Mouse (Mus musculus) kidney, embryonic 15.5 days (tissue): ENCODE measurements around the gene Rrm1. TPM values are rescaled to one million over a fixed set of nuclear protein-coding genes. Genes with fewer than 3 reads are reported as not detected.
"Not testable (repeated sequence)": the region's sequence is repeated elsewhere in the genome, so short reads cannot be mapped to it uniquely, and the experiment has no call there.

ENCODE experiments used
- ATAC-seq: fragments of 200-750 bp; cut with Nextera tagmentation; replicated peaks from 2 replicates; pipeline ENCODE4 v1.8.0; 2017; ENCODE audit warnings: moderate TSS enrichment; ENCODE audit not compliant: low FRiP score
- H3K27ac ChIP-seq: fragments of 300-500 bp; sonication (generic); 2 replicates; pipeline ENCODE4 v1.5.1; 2015; ENCODE audit warnings: mild to moderate bottlenecking, inconsistent platforms
- H3K27me3 ChIP-seq: fragments of 300-500 bp; sonication (generic); 2 replicates; pipeline ENCODE4 v1.6.1; 2015; ENCODE audit warnings: inconsistent platforms
- H3K36me3 ChIP-seq: fragments of 300-500 bp; sonication (generic); 2 replicates; pipeline ENCODE4 v1.6.1; 2015; ENCODE audit warnings: inconsistent platforms
- H3K4me1 ChIP-seq: fragments of 300-500 bp; sonication (generic); 2 replicates; pipeline ENCODE4 v1.6.1; 2015; ENCODE audit warnings: inconsistent platforms
- H3K4me2 ChIP-seq: fragments of 300-500 bp; sonication (generic); 2 replicates; pipeline ENCODE4 v1.6.1; 2015; ENCODE audit warnings: moderate library complexity, mild to moderate bottlenecking, inconsistent platforms
- H3K4me3 ChIP-seq: fragments of 300-500 bp; sonication (generic); replicated peaks from 2 replicates; pipeline ENCODE4 v1.5.1; 2015; ENCODE audit warnings: mild to moderate bottlenecking, inconsistent platforms
- H3K9ac ChIP-seq: fragments of 300-500 bp; sonication (generic); 2 replicates; pipeline ENCODE4 v1.6.1; 2015; ENCODE audit warnings: mild to moderate bottlenecking, inconsistent platforms
- H3K9me3 ChIP-seq: fragments of 300-500 bp; sonication (generic); replicated peaks from 2 replicates; pipeline ENCODE4 v1.6.1; 2016; ENCODE audit warnings: inconsistent platforms
- WGBS: fragments of 180-500 bp; shearing (Covaris S2); methylation state at CpG from one replicate; pipeline ENCODE4 v1.1.7; 2015; ENCODE audit warnings: mixed read lengths; 5-methylcytosine and 5-hydroxymethylcytosine counted together
- polyA plus RNA-seq: library from polyadenylated mRNA; unstranded; fragments of >200 nt; fragmentation: Nextera tagmentation; extraction: Ambion mirVana; gene quantifications from 2 replicates; pipeline ENCODE4 v1.2.1, GENCODE M21; 2015

The Rrm1 gene
- 155 and 159 TPM in 2 replicates for polyA plus RNA-seq

DNA sequence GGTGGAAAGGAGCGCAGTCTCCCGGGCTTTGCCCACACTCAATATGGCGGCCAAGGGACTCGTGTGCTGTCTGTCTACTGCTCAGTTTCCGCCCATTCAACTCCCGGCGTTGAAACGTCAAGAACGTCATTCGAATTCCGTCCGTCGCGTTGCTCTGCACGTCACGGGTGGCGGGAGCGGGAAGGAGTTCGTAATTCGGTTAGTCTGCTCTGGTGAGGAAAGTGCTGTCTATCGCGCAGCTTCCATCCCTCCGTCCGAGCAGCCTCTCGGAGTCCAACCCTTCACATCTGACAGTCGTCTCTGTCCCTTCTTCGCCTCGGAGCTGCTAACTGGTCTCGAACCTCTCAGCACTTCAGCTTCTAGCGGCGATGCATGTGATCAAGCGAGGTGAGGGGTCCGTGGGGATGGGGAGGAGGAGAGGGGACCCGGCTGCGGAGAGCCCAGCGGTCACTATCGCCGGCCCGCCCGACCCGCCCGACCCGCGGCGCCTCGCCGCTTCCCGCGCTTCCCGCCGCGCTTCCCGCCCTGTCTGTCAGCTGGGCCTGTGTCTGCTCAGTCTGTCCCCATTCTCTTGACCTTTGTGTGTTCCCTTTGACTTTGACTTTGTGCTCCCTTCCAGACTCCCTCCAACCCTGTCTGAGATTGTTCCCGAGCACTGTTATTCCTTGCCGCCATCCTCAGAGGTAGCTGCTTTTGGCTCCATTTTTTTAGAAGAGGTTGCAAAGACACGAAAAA, at the start of gene Rrm1:
TSS of gene Rrm1 (plus strand) at position 39 of the 735 bp plus-strand sequence.
- H3K27ac ChIP-seq = peak within 1 kb of the TSS; percentile 92
- H3K4me3 ChIP-seq = peak within 1 kb of the TSS; percentile 79
- H3K4me1 ChIP-seq = peaks cover 20% of the 10 kb centered on the region
- peak; percentile 98 for ATAC-seq
- H3K36me3 ChIP-seq = peaks cover 24% of the 10 kb centered on the region
- peaks cover 16% of the 10 kb centered on the region; the same call in 1 of the 2 replicates for H3K27me3 ChIP-seq
- H3K9me3 ChIP-seq = no peaks in the 10 kb centered on the region
- WGBS = under 1% methylated on average over 54 of the region's 56 CpGs
- peak within 1 kb of the TSS; percentile 74 for H3K9ac ChIP-seq
- H3K4me2 ChIP-seq = peak within 1 kb of the TSS; percentile 61

DNA sequence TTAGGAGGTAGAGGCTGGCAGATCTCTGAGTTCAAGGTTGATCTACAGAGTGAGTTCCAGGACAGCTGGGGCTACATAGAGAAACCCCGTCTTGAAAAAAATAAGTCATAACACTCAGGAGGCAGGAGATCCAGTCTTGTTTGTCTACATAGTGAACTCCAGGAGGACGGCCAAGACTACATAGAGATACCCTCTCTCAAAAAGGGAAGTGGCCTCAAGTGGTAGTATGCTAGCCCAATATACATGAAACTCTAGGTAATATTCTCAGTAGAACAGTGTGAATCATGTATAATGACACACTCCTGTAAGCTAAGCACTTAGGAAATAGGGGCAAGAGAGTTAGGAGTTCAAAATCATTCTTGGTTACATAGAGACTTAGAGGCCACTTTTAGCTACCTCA, 47.6 kb upstream of the Rrm1 start:
- H3K4me3 ChIP-seq = no peak overlapping the region
- H3K9me3 ChIP-seq = no peaks in the 10 kb centered on the region
- WGBS = 91% methylated on average over 2 of the region's 2 CpGs
- no peak for ATAC-seq
- no peaks in the 10 kb centered on the region for H3K36me3 ChIP-seq
- no peaks in the 10 kb centered on the region for H3K27me3 ChIP-seq
- H3K27ac ChIP-seq = no peak overlapping the region
- H3K9ac ChIP-seq = no peak overlapping the region
- H3K4me2 ChIP-seq = no peak overlapping the region
- H3K4me1 ChIP-seq = no peaks in the 10 kb centered on the region

DNA sequence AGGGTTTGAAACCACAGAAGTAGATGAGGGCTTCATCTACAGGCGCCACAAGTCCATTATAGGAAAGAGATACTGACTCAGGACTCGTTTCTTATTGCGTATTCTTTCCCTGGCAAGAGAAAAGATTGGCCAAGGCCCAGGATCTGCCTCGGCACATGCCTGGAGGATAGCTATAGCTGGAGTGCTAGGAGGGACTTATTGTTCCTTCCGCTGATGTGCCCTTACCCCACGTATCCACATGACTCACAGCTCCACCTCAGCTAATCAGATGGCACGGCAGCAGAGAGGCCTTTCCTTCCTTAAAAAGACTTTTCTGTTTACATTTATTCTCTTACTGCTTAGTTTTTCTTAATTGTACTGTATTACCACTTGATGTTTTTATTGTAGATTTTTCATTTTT, 45.6 kb upstream of the Rrm1 start:
- no peak overlapping the region for H3K9ac ChIP-seq
- no peaks in the 10 kb centered on the region for H3K27me3 ChIP-seq
- no peak overlapping the region for H3K27ac ChIP-seq
- H3K9me3 ChIP-seq = no peaks in the 10 kb centered on the region
- no peak overlapping the region for H3K4me3 ChIP-seq
- no peaks in the 10 kb centered on the region for H3K4me1 ChIP-seq
- ATAC-seq = no peak
- WGBS = 81% methylated on average over 7 of the region's 7 CpGs
- no peaks in the 10 kb centered on the region for H3K36me3 ChIP-seq
- H3K4me2 ChIP-seq = no peak overlapping the region

DNA sequence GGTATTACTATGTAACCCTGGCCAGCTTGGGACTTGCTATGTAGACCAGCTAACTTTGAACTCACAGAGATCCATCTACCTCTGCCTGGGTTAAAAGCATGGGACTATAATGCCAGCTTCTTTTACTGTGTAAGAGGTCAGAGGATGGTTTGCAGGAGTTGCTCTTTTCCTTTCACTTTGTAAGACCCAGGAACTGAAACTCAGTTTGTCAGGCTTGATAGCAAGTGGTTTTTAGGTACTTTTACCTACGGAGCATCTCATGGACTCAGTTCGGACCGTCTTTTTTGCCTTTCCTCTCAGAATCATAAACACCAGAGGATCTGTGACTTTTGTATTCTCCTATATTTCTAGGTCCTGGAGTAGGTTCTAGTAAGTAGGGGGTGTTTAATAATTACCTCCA, 45.2 kb upstream of the Rrm1 start:
- Histone ChIP-seq H3K4me3 (no peak overlapping the region), H3K4me1 (no peaks in the 10 kb centered on the region), H3K9me3 (no peaks in the 10 kb centered on the region), H3K27ac (no peak overlapping the region), H3K9ac (no peak overlapping the region), H3K4me2 (no peak overlapping the region), H3K36me3 (no peaks in the 10 kb centered on the region), H3K27me3 (no peaks in the 10 kb centered on the region)
- 91% methylated on average over 3 of the region's 3 CpGs for WGBS
- ATAC-seq = no peak

GRCm38 (mm10) chr7:102399180-102399731, 42.2 kb upstream of the Rrm1 start:
- Histone ChIP-seq H3K4me3 (no peak overlapping the region), H3K9me3 (no peaks in the 10 kb centered on the region), H3K9ac (no peak overlapping the region), H3K4me2 (no peak overlapping the region), H3K27ac (no peak overlapping the region), H3K4me1 (no peaks in the 10 kb centered on the region), H3K27me3 (no peaks in the 10 kb centered on the region), H3K36me3 (no peaks in the 10 kb centered on the region)
- 85% methylated on average over 3 of the region's 3 CpGs for WGBS
- ATAC-seq = no peak

DNA sequence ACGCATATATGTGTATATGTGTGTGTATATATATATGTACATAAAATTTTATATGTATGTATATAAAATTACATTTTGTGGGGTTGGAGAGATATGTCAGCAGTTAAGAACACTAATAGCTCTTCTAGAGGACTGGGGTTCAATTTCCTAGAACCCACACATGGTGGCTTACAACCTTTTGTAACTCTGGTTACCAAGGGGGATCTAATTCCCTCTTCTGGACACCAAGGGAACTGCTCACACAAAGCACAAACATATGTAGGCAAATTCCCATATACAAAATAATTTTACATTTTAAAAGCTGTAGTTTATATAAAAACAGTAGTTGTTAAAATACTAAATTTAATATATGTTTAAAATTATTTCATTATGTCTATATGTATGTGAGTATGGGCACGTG, 37.4 kb upstream of the Rrm1 start:
- whole genome bisulfite sequencing = 88% methylated on average over 2 of the region's 2 CpGs
- ATAC-seq = no peak
- H3K4me1 ChIP-seq = no peaks in the 10 kb centered on the region

GRCm38 (mm10) chr7:102407440-102407839, 34.1 kb upstream of the Rrm1 start:
- no peak overlapping the region for H3K4me3 ChIP-seq
- H3K4me2 ChIP-seq = no peak overlapping the region
- no peaks in the 10 kb centered on the region for H3K4me1 ChIP-seq

More for the DNA sequence above, 37.4 kb upstream of the Rrm1 start:
- H3K4me3 ChIP-seq = no peak overlapping the region
- no peak overlapping the region for H3K9ac ChIP-seq
- no peaks in the 10 kb centered on the region for H3K27me3 ChIP-seq
- H3K27ac ChIP-seq = no peak overlapping the region
- no peak overlapping the region for H3K4me2 ChIP-seq
- no peaks in the 10 kb centered on the region for H3K9me3 ChIP-seq
- no peaks in the 10 kb centered on the region for H3K36me3 ChIP-seq

GRCm38 (mm10) chr7:102415272-102415671, 26.2 kb upstream of the Rrm1 start:
- H3K36me3 ChIP-seq, H3K4me2 ChIP-seq, H3K9ac ChIP-seq, H3K4me1 ChIP-seq, H3K9me3 ChIP-seq, H3K27me3 ChIP-seq, ATAC-seq, H3K27ac ChIP-seq, H3K4me3 ChIP-seq: not testable (repeated sequence)
- WGBS = 90% methylated on average over 9 of the region's 9 CpGs

More at GRCm38 (mm10) chr7:102407440-102407839, 34.1 kb upstream of the Rrm1 start:
- H3K36me3 ChIP-seq = no peaks in the 10 kb centered on the region
- no peak for ATAC-seq
- no peak overlapping the region for H3K27ac ChIP-seq
- no peak overlapping the region for H3K9ac ChIP-seq
- H3K9me3 ChIP-seq = no peaks in the 10 kb centered on the region
- no peaks in the 10 kb centered on the region for H3K27me3 ChIP-seq

GRCm38 (mm10) chr7:102415841-102416240, 25.7 kb upstream of the Rrm1 start:
- Histone ChIP-seq H3K4me1 (no peaks in the 10 kb centered on the region), H3K27ac (no peak overlapping the region), H3K9ac (no peak overlapping the region), H3K4me2 (no peak overlapping the region), H3K36me3 (no peaks in the 10 kb centered on the region), H3K4me3 (no peak overlapping the region), H3K9me3 (no peaks in the 10 kb centered on the region), H3K27me3 (no peaks in the 10 kb centered on the region)
- ATAC-seq = no peak
- WGBS = 51% methylated on average over 6 of the region's 6 CpGs

GRCm38 (mm10) chr7:102417398-102417797, 24.1 kb upstream of the Rrm1 start:
- no peak overlapping the region for H3K4me3 ChIP-seq
- no peaks in the 10 kb centered on the region for H3K27me3 ChIP-seq
- WGBS = 13% methylated on average over 4 of the region's 4 CpGs
- no peaks in the 10 kb centered on the region for H3K4me1 ChIP-seq
- H3K9me3 ChIP-seq = no peaks in the 10 kb centered on the region
- H3K27ac ChIP-seq = no peak overlapping the region
- H3K4me2 ChIP-seq = no peak overlapping the region
- no peaks in the 10 kb centered on the region for H3K36me3 ChIP-seq
- 0 out of 2 replicates have a peak, but pooled peaks have one; percentile 56 for ATAC-seq
- no peak overlapping the region for H3K9ac ChIP-seq

GRCm38 (mm10) chr7:102422036-102422435, 19.5 kb upstream of the Rrm1 start:
- Histone ChIP-seq H3K27me3 (no peaks in the 10 kb centered on the region), H3K4me2 (no peak overlapping the region), H3K4me1 (no peaks in the 10 kb centered on the region), H3K9ac (no peak overlapping the region), H3K9me3 (no peaks in the 10 kb centered on the region), H3K36me3 (no peaks in the 10 kb centered on the region), H3K4me3 (no peak overlapping the region), H3K27ac (no peak overlapping the region)
- WGBS = 94% methylated on average over 2 of the region's 2 CpGs
- no peak for ATAC-seq

DNA sequence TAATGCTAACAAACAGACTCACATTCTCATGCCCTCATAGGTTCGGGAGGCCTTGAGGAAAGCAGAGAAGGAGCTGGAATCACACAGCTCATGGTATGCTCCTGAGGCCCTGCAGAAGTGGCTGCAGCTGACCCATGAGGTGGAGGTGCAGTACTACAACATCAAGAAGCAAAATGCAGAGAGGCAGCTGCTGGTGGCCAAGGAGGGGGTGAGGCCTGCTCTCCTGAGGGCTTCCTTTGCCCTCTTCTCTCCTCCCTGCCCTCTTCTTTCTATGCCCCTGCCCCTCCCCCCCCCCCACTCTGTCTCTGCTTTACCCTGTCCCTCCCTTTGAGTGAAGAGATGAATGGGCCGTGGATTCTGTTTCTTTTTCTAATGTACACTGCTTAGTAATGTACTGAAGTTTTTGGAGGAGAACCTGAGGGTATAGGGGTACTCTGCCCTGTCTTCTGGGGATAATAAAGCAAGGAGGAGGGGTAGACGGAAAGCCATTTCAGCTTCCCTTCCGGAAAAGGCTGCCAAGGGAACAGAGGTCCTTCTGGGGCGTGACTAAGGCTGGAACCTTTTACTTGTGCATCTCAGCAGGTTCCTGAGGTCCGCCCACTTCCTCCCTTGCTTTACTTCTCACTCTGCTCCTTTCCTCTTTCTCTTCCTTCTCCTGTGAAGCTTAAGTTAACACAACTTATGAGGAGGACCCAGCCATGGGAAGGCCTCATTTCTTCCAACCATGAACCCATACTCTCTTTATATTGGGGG, 15.4 kb upstream of the Rrm1 start:
- Histone ChIP-seq H3K9ac (no peak overlapping the region), H3K27ac (no peak overlapping the region), H3K4me3 (no peak overlapping the region), H3K27me3 (no peaks in the 10 kb centered on the region), H3K4me2 (no peak overlapping the region), H3K9me3 (no peaks in the 10 kb centered on the region), H3K4me1 (no peaks in the 10 kb centered on the region), H3K36me3 (no peaks in the 10 kb centered on the region)
- ATAC-seq = no peak
- WGBS = 43% methylated on average over 6 of the region's 6 CpGs
